Mouse (Mus musculus) G1E (cell line): Measurements from ENCODE around the gene Lamc1.

ENCODE experiments used
- CTCF ChIP-seq: IDR thresholded peaks from 2 replicates; pipeline ENCODE4 v1.5.1; 2012; ENCODE audit warnings: low read depth, low read length, inconsistent platforms, mixed read lengths
- POLR2AphosphoS5 ChIP-seq: IDR thresholded peaks from 2 replicates; pipeline ENCODE4 v1.6.1; 2012; ENCODE audit warnings: low read depth, low read length, inconsistent platforms; ENCODE audit not compliant: insufficient replicate concordance
- TAL1 ChIP-seq: conservative IDR thresholded peaks from 2 replicates; pipeline ENCODE4 v1.6.1; 2012; ENCODE audit warnings: low read depth, low read length, inconsistent platforms, mixed read lengths

GRCm38 (mm10) chr1:153281483-153281882 lies 51.1 kb downstream of the Lamc1 start:
- TF ChIP-seq TAL1 (no peak), CTCF (no peak), POLR2AphosphoS5 (no peak)
